ENCODE assay signal across 46 mouse cellular contexts in the genomic region with DNA sequence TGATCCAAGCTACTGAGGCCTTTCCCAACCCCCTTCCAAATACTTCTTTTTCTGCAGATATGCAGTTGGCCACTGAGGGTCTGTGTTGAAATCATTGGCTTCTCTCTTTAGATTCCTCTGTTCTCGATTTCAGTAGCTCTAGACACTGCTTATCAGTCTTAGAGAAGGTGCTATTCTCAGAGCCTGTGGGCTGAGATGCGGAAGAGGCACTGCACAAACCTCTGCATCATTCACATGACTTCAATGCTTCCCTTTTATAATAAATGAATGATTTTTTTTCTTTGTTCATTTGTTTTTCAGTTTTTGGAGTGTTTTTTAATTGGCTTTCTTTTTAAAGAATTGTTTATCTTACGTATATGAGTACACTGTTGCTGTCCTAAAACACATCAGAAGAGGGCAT. TPM values are rescaled to one million over a fixed set of nuclear protein-coding genes. Genes with fewer than 3 reads are reported as not detected.
"Had no signal": no experiment of that assay in that cellular context is flagged by ENCODE, and none has a peak within 500 bp of the region (broad histone marks: within the 10 kb centered on the region; RNA-seq: fewer than 3 reads in every experiment).

No protein-coding gene starts in this region.

- H3K27ac ChIP-seq: limb, embryonic 10.5 days; limb, embryonic 12.5 days; limb, embryonic 13.5 days; limb, embryonic 15.5 days; liver, embryonic 12.5 days; liver, embryonic 13.5 days; liver, embryonic 14.5 days; liver, embryonic 15.5 days; lung, embryonic 15.5 days; macrophage; midbrain, embryonic 10.5 days; midbrain, embryonic 12.5 days; midbrain, embryonic 13.5 days; midbrain, embryonic 15.5 days had no signal

- H3K9me3 ChIP-seq: limb, embryonic 10.5 days; limb, embryonic 12.5 days; limb, embryonic 13.5 days; limb, embryonic 15.5 days; liver, embryonic 12.5 days; liver, embryonic 13.5 days; liver, embryonic 15.5 days; lung, embryonic 15.5 days; megakaryocyte, embryonic 14.5 days; midbrain, embryonic 10.5 days; midbrain, embryonic 12.5 days; midbrain, embryonic 13.5 days; midbrain, embryonic 15.5 days had no signal

- H3K27me3 ChIP-seq: limb, embryonic 12.5 days; limb, embryonic 15.5 days; liver, embryonic 12.5 days; liver, embryonic 13.5 days; liver, embryonic 15.5 days; lung, embryonic 15.5 days; midbrain, embryonic 12.5 days; midbrain, embryonic 13.5 days; midbrain, embryonic 15.5 days had no signal

- H3K4me3 ChIP-seq: limb, embryonic 10.5 days; limb, embryonic 12.5 days; limb, embryonic 13.5 days; limb, embryonic 15.5 days; liver, embryonic 12.5 days; liver, embryonic 13.5 days; liver, embryonic 15.5 days; lung, embryonic 15.5 days; megakaryocyte, embryonic 14.5 days; midbrain, embryonic 10.5 days; midbrain, embryonic 12.5 days; midbrain, embryonic 13.5 days; midbrain, embryonic 15.5 days; myocyte had no signal

- H3K36me3 ChIP-seq: limb, embryonic 10.5 days; limb, embryonic 12.5 days; limb, embryonic 13.5 days; limb, embryonic 15.5 days; liver, embryonic 12.5 days; liver, embryonic 13.5 days; liver, embryonic 15.5 days; lung, embryonic 15.5 days; midbrain, embryonic 10.5 days; midbrain, embryonic 12.5 days; midbrain, embryonic 13.5 days; midbrain, embryonic 15.5 days had no signal

- H3K9ac ChIP-seq: limb, embryonic 12.5 days; limb, embryonic 13.5 days; limb, embryonic 15.5 days; liver, embryonic 12.5 days; liver, embryonic 13.5 days; liver, embryonic 14.5 days; liver, embryonic 15.5 days; liver, postnatal 0 days; lung, embryonic 14.5 days; lung, embryonic 15.5 days; midbrain, embryonic 12.5 days; midbrain, embryonic 13.5 days; midbrain, embryonic 15.5 days had no signal

- DNase-seq: left cerebral cortex, postnatal 4 days; liver; liver, embryonic 13.5 days; liver, postnatal 0 days; lung, adult 18-20 months; lung, adult 2 months; lung, embryonic 14.5 days; lung, postnatal 10 days; lung, postnatal 14 days; lung, postnatal 36 days; lung, postnatal 4 days; midbrain, embryonic 14.5 days had no signal

- H3K4me1 ChIP-seq: limb, embryonic 10.5 days; limb, embryonic 12.5 days; limb, embryonic 13.5 days; limb, embryonic 15.5 days; liver, embryonic 12.5 days; liver, embryonic 13.5 days; liver, embryonic 15.5 days; megakaryocyte, embryonic 14.5 days; midbrain, embryonic 10.5 days; midbrain, embryonic 12.5 days; midbrain, embryonic 13.5 days; midbrain, embryonic 15.5 days had no signal

RNA-seq across cellular contexts. Expression of a gene that starts 11.9 kb away (rescaled TPM):
- total RNA-seq: left cerebral cortex, postnatal 10 days; left cerebral cortex, postnatal 14 days; left cerebral cortex, postnatal 25 days; left cerebral cortex, postnatal 36 days; left cerebral cortex, postnatal 4 days; liver, adult 2 months; megakaryocyte progenitor cell, adult 5-6 weeks; megakaryocyte, adult 5-6 weeks; megakaryocyte-erythroid progenitor cell, adult 5-6 weeks; midbrain, postnatal 0 days; monocyte, adult 5-6 weeks had no signal
- polyA plus RNA-seq: limb, embryonic 10.5 days; limb, embryonic 11.5 days; limb, embryonic 12.5 days; limb, embryonic 13.5 days; limb, embryonic 14.5 days; limb, embryonic 15.5 days; liver, adult 2 months; liver, embryonic 11.5 days; liver, embryonic 12.5 days; liver, embryonic 13.5 days; liver, embryonic 14.5 days; liver, embryonic 15.5 days; liver, embryonic 16.5 days; liver, postnatal 0 days; lung, adult 2 months; lung, embryonic 14.5 days; lung, embryonic 15.5 days; lung, embryonic 16.5 days; lung, postnatal 0 days; macrophage; midbrain, embryonic 10.5 days; midbrain, embryonic 11.5 days; midbrain, embryonic 12.5 days; midbrain, embryonic 13.5 days; midbrain, embryonic 14.5 days; midbrain, embryonic 15.5 days; midbrain, embryonic 16.5 days; midbrain, postnatal 0 days; myocyte; neural tube, embryonic 11.5 days had no signal

RNA-seq across cellular contexts. Expression of a gene that starts 53.1 kb away (rescaled TPM):
- total RNA-seq: left cerebral cortex, postnatal 10 days; left cerebral cortex, postnatal 14 days; left cerebral cortex, postnatal 25 days; left cerebral cortex, postnatal 36 days; left cerebral cortex, postnatal 4 days; liver, adult 2 months; megakaryocyte progenitor cell, adult 5-6 weeks; megakaryocyte, adult 5-6 weeks; megakaryocyte-erythroid progenitor cell, adult 5-6 weeks; midbrain, postnatal 0 days; monocyte, adult 5-6 weeks had no signal
- polyA plus RNA-seq: limb, embryonic 11.5 days; limb, embryonic 12.5 days; limb, embryonic 13.5 days; limb, embryonic 14.5 days; limb, embryonic 15.5 days; liver, adult 2 months; liver, embryonic 11.5 days; liver, embryonic 12.5 days; liver, embryonic 13.5 days; liver, embryonic 14.5 days; liver, embryonic 15.5 days; liver, embryonic 16.5 days; liver, postnatal 0 days; lung, adult 2 months; lung, embryonic 14.5 days; lung, embryonic 15.5 days; lung, embryonic 16.5 days; lung, postnatal 0 days; macrophage; midbrain, embryonic 10.5 days; midbrain, embryonic 11.5 days; midbrain, embryonic 12.5 days; midbrain, embryonic 13.5 days; midbrain, embryonic 14.5 days; midbrain, embryonic 15.5 days; midbrain, embryonic 16.5 days; midbrain, postnatal 0 days; myocyte; neural tube, embryonic 11.5 days had no signal
